Mouse (Mus musculus): ENCODE results near the gene Ptrh2.

The Ptrh2 gene

GRCm38 (mm10) chr11:86683395-86684125 is at the start of gene Ptrh2, which contains the start of gene Vmp1:
Gene Ptrh2, plus strand, starts transcription at chr11:86683985.
Gene Vmp1, minus strand, starts transcription at chr11:86683836.
- in situ Hi-C loops (cut with MboI, MseI), result no loop called here

GRCm38 (mm10) chr11:86634396-86634795 is 49.4 kb upstream of the Ptrh2 start:
- in situ Hi-C loops (cut with MboI, MseI), result no loop called here

- in situ Hi-C loops (cut with MboI, MseI), result no loop called here
Measured at GRCm38 (mm10) chr11:86637697-86638096, 46.1 kb upstream of the Ptrh2 start.

GRCm38 (mm10) chr11:86641714-86642113 is 42.1 kb upstream of the Ptrh2 start:
- in situ Hi-C loops (cut with MboI, MseI), result no loop called here

GRCm38 (mm10) chr11:86644553-86644952 is 39.2 kb upstream of the Ptrh2 start:
- in situ Hi-C loops (cut with MboI, MseI), result no loop called here

- in situ Hi-C loops (cut with MboI, MseI), result no loop called here
Measured at GRCm38 (mm10) chr11:86646136-86646834, 37.5 kb upstream of the Ptrh2 start.

GRCm38 (mm10) chr11:86646885-86647459 is 36.8 kb upstream of the Ptrh2 start:
- in situ Hi-C loops (cut with MboI, MseI), result no loop called here

- in situ Hi-C loops (cut with MboI, MseI), result no loop called here
Measured at GRCm38 (mm10) chr11:86647706-86648447, 35.9 kb upstream of the Ptrh2 start.

GRCm38 (mm10) chr11:86649542-86649941 is 34.2 kb upstream of the Ptrh2 start:
- in situ Hi-C loops (cut with MboI, MseI), result no loop called here

GRCm38 (mm10) chr11:86650676-86651075 is 33.1 kb upstream of the Ptrh2 start:
- in situ Hi-C loops (cut with MboI, MseI), result no loop called here

GRCm38 (mm10) chr11:86652578-86652979 is 31.2 kb upstream of the Ptrh2 start:
- in situ Hi-C loops (cut with MboI, MseI), result no loop called here

- in situ Hi-C loops (cut with MboI, MseI), result no loop called here
Measured at GRCm38 (mm10) chr11:86653446-86653845, 30.3 kb upstream of the Ptrh2 start.

GRCm38 (mm10) chr11:86654096-86654495 is 29.7 kb upstream of the Ptrh2 start:
- in situ Hi-C loops (cut with MboI, MseI), result no loop called here

GRCm38 (mm10) chr11:86655671-86656070 is 28.1 kb upstream of the Ptrh2 start:
- in situ Hi-C loops (cut with MboI, MseI), result loop anchor here (5.0 kb wide), 1 partner anchor 88 kb away; no protein-coding TSS in a partner anchor

- in situ Hi-C loops (cut with MboI, MseI), result loop anchor here (5.0 kb wide), 1 partner anchor 90 kb away; no protein-coding TSS in a partner anchor
Measured at GRCm38 (mm10) chr11:86656849-86657567, 26.8 kb upstream of the Ptrh2 start.

GRCm38 (mm10) chr11:86657863-86658262 is 25.9 kb upstream of the Ptrh2 start:
- in situ Hi-C loops (cut with MboI, MseI), result loop anchor here (5.0 kb wide), 1 partner anchor 91 kb away; no protein-coding TSS in a partner anchor

- in situ Hi-C loops (cut with MboI, MseI), result no loop called here
Measured at GRCm38 (mm10) chr11:86662986-86663895, 20.5 kb upstream of the Ptrh2 start.

GRCm38 (mm10) chr11:86663977-86664376 is 19.8 kb upstream of the Ptrh2 start:
- in situ Hi-C loops (cut with MboI, MseI), result no loop called here

- in situ Hi-C loops (cut with MboI, MseI), result no loop called here
Measured at GRCm38 (mm10) chr11:86664406-86664805, 19.4 kb upstream of the Ptrh2 start.

GRCm38 (mm10) chr11:86667553-86667952 is 16.2 kb upstream of the Ptrh2 start:
- in situ Hi-C loops (cut with MboI, MseI), result no loop called here

Data from regulatory T cell (primary cell).